10 mouse cellular contexts compared by ENCODE assay signal in genomic region chr11:116940088-116940855, GRCm38 (mm10). TPM values are rescaled to one million over a fixed set of nuclear protein-coding genes. Genes with fewer than 3 reads are reported as not detected.
A peak's percentile ranks its signal among the peaks of the same experiment; 100 is the strongest.
DNase-seq lines count a peak whose midpoint lies in the region; ATAC-seq lines count a peak whose summit lies in the region.
"Had no signal": no experiment of that assay in that cellular context is flagged by ENCODE, and none has a peak within 500 bp of the region (broad histone marks: within the 10 kb centered on the region; RNA-seq: fewer than 3 reads in every experiment).

No protein-coding gene starts in this region.

- no peaks in the 10 kb centered on the region for H3K27me3 ChIP-seq in heart, embryonic 12.5 days (replicated peaks)
- H3K27me3 ChIP-seq in forebrain, embryonic 16.5 days (replicated peaks; ENCODE audit: control insufficient read depth, insufficient read depth, low read length) = no peaks in the 10 kb centered on the region
- peaks cover 40% of the 10 kb centered on the region for H3K27me3 ChIP-seq in liver, embryonic 13.5 days

- intact Hi-C loops in heart, postnatal 36 days (cut with DNase I) = no loop called here

- H3K9ac ChIP-seq in heart, embryonic 12.5 days = peak overlapping the region; percentile 72
- H3K9ac ChIP-seq in forebrain, embryonic 16.5 days (replicated peaks; ENCODE audit: low read depth, low read length) = no peak overlapping the region; the same call in 1 of the 2 replicates
- no peak overlapping the region for H3K9ac ChIP-seq in liver, embryonic 13.5 days

- H3K4me3 ChIP-seq in heart, embryonic 12.5 days = peak overlapping the region; percentile 42
- H3K4me3 ChIP-seq in forebrain, embryonic 16.5 days (replicated peaks; ENCODE audit: low read length) = 0 out of 2 replicates have a peak overlapping the region, but pooled peaks have one; percentile 5
- no peak overlapping the region for H3K4me3 ChIP-seq in liver, embryonic 13.5 days (replicated peaks)

- H3K4me1 ChIP-seq in heart, embryonic 12.5 days (replicated peaks) = peaks cover 71% of the 10 kb centered on the region
- H3K4me1 ChIP-seq in forebrain, embryonic 16.5 days (replicated peaks; ENCODE audit: control insufficient read depth, insufficient read depth, low read length) = peaks cover 14% of the 10 kb centered on the region
- no peaks in the 10 kb centered on the region for H3K4me1 ChIP-seq in liver, embryonic 13.5 days (replicated peaks)

- H3K9me3 ChIP-seq in heart, embryonic 12.5 days (replicated peaks) = no peaks in the 10 kb centered on the region
- no peaks in the 10 kb centered on the region for H3K9me3 ChIP-seq in forebrain, embryonic 16.5 days (ENCODE audit: control insufficient read depth, low read length)
- H3K9me3 ChIP-seq in liver, embryonic 13.5 days (replicated peaks) = no peaks in the 10 kb centered on the region

- no peak for DNase-seq in heart, postnatal 36 days
- peak; percentile 59 for DNase-seq in NIH3T3 (ENCODE audit: low read depth)
- no peak for DNase-seq in liver, embryonic 13.5 days
- DNase-seq in layer of hippocampus, postnatal 25 days (ENCODE audit: extremely low spot score in 1 of 2, low spot score in 1 of 2) = no peak
- no peak for DNase-seq in cerebellum, adult 11 months
- DNase-seq in spleen, postnatal 10 days (ENCODE audit: low spot score in 2 of 2) = no peak

- ATAC-seq in heart, embryonic 12.5 days (ENCODE audit: insufficient number of reproducible peaks, low FRiP score) = no peak
- ATAC-seq in forebrain, embryonic 16.5 days = no peak
- no peak for ATAC-seq in liver, embryonic 13.5 days (ENCODE audit: low read depth)

- WGBS in heart, embryonic 12.5 days = 4% methylated on average over 20 of the region's 20 CpGs
- WGBS in forebrain, embryonic 16.5 days = 3% methylated on average over 19 of the region's 20 CpGs
- WGBS in liver, embryonic 13.5 days (ENCODE audit: insufficient replicate concordance) = 7% methylated on average over 20 of the region's 20 CpGs

- peak overlapping the region; percentile 65; the same call in 1 of the 2 replicates for H3K27ac ChIP-seq in heart, embryonic 12.5 days (ENCODE audit: poor library complexity, severe bottlenecking)
- H3K27ac ChIP-seq in forebrain, embryonic 16.5 days (ENCODE audit: low read length) = no peak overlapping the region
- H3K27ac ChIP-seq in liver, embryonic 13.5 days = no peak overlapping the region
- H3K27ac ChIP-seq: macrophage had no signal

- no peaks in the 10 kb centered on the region for H3K36me3 ChIP-seq in heart, embryonic 12.5 days
- peaks cover 3% of the 10 kb centered on the region for H3K36me3 ChIP-seq in forebrain, embryonic 16.5 days (ENCODE audit: control insufficient read depth, insufficient read depth)
- no peaks in the 10 kb centered on the region for H3K36me3 ChIP-seq in liver, embryonic 13.5 days

- peak overlapping the region; percentile 67 for H3K4me2 ChIP-seq in heart, embryonic 12.5 days
- peak overlapping the region; percentile 33 for H3K4me2 ChIP-seq in forebrain, embryonic 16.5 days (ENCODE audit: low read length)
- H3K4me2 ChIP-seq in liver, embryonic 13.5 days = peak overlapping the region; percentile 20; the same call in 1 of the 2 replicates

RNA-seq across cellular contexts. Expression of gene Mgat5b, which starts 21.6 kb away (rescaled TPM):
- polyA plus RNA-seq in heart, embryonic 12.5 days (2016; fragmentation: Nextera tagmentation; extraction: Ambion mirVana) = 0.75 and 0.85 TPM in 2 replicates
- total RNA-seq in heart, postnatal 36 days (2021) = under 1 TPM in 1 of 2 experiments, not detected in 1; 0.24 TPM
- polyA plus RNA-seq in forebrain, embryonic 16.5 days (2015; fragmentation: Nextera tagmentation; extraction: Ambion mirVana) = 30.0 and 33.0 TPM in 2 replicates
- 0.06 TPM in 1 of 2 replicates, not detected in the other for polyA plus RNA-seq in liver, embryonic 13.5 days (2015; fragmentation: Nextera tagmentation; extraction: Ambion mirVana)
- 10 to 100 TPM; 46.1 to 48.1 TPM for total RNA-seq in layer of hippocampus, postnatal 25 days (2021)
- total RNA-seq: gastrocnemius, adult 8-10 months had no signal
- polyA plus RNA-seq: macrophage had no signal

Comparison
In these comparisons a context has a peak if more than half of its experiments do, and no peak if none do; other contexts are left out.
1. RNA of gene Mgat5b, which starts 21.6 kb away (polyA plus RNA-seq): 30.0 to 33.0 TPM in forebrain, embryonic 16.5 days; 0.75 to 0.85 TPM in heart, embryonic 12.5 days and 0.06 TPM in liver, embryonic 13.5 days; every median in the first group is over 10 times any median in the second.
2. Peak in every context shown above with its lines, with median percentiles within 50 percentile points of each other: H3K4me2 ChIP-seq.